Mouse (Mus musculus) erythroblast, embryonic 14.5 days (primary cell): ENCODE results near the gene Ajm1.

Experiments used
- GATA1 ChIP-seq: IDR thresholded peaks from 2 replicates; pipeline ENCODE4 v1.6.1; 2012; ENCODE audit warnings: low read length, inconsistent platforms, mixed read lengths
- TAL1 ChIP-seq: IDR thresholded peaks from 3 replicates; pipeline ENCODE4 v1.6.1; 2012; ENCODE audit warnings: low read length, inconsistent platforms, mixed read lengths

DNA sequence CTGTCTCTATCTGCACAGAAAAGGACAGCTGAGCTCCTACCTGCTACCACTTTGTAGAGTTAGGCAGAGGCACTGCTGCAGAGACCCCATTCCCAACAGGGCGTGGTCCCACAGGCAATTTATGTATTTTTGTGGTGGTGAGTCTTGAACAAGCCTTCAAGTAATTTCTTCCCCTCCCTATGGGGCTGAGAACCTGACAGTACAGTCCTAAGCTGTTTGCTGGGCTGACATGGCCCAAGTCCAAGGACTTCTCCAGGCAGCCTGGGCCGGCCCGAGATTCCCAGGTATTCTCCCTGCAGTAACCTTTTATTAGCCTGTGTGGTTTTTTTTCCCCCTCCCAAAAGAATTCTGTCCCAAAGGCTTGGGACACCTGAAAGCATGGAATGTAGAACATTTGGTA, 2.6 kb upstream of the Ajm1 start:
- no peak for TF ChIP-seq TAL1
- no peak for TF ChIP-seq GATA1
